Mouse (Mus musculus): ENCODE measurements around the gene Dpf3. TPM values are rescaled to one million over a fixed set of nuclear protein-coding genes. Genes with fewer than 3 reads are reported as not detected.

Gene Dpf3
- polyA plus RNA-seq, 1 experiment: 3.8 TPM

DNA sequence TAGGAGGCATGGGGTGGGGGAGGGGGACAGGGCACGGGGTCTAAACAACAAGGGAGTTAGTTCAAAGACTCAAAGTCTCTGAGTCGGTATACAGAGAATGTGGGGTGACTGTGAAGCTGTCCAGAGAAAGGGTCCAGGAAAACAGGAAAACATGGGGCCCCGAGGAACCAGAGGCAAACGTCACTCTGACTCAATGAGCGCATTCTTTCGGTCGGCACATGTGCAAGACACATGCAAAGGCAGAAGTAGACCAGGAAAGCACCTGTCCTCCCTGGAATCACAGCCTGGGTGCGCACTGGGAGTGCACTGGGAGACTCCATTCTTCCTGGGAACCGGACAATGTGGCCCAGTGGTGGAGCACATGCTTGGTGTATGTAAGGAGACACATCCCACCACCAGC is 59.5 kb downstream of the Dpf3 start:
- Histone ChIP-seq H3K27ac (ENCODE audit: insufficient read depth, low read length) (no peak overlapping the region), H3K4me1 (ENCODE audit: control insufficient read depth, insufficient read depth, low read length) (0 out of 2 replicates have a peak, but pooled peaks cover 1% of the 10 kb centered on the region), H3K4me3 (ENCODE audit: insufficient read depth, low read length) (no peak overlapping the region)
- no peak for TF ChIP-seq CTCF (IDR thresholded peaks at IDR 0.05; ENCODE audit: extremely low read depth, insufficient read depth, low read length)
- TF ChIP-seq POLR2A (IDR thresholded peaks at IDR 0.05; ENCODE audit: extremely low read depth, insufficient read depth, low read length): no peak

DNA sequence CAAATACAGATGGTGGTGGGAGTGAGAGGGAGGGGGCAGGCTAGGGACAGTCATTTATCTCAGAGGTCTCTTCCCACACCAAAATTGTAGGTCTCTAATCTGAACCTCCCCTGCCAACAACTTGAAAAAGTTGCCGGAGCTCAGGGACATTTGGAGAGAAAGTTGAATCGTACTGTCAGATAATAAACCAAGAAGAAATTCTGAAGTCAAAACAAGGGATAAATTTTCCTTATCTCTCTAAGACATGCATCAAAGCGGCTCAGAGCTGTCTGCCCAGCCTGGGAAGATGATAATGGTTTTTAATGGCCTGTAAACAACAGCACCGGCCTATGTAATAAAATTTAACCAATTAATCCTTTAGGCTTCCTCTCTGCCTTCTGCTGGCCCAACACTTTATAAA is 59.9 kb downstream of the Dpf3 start:
- no peak overlapping the region for H3K27ac ChIP-seq (ENCODE audit: insufficient read depth, low read length)
- H3K4me3 ChIP-seq (ENCODE audit: insufficient read depth, low read length): no peak overlapping the region
- TF ChIP-seq POLR2A (IDR thresholded peaks at IDR 0.05; ENCODE audit: extremely low read depth, insufficient read depth, low read length) (no peak), CTCF (IDR thresholded peaks at IDR 0.05; ENCODE audit: extremely low read depth, insufficient read depth, low read length) (no peak)

DNA sequence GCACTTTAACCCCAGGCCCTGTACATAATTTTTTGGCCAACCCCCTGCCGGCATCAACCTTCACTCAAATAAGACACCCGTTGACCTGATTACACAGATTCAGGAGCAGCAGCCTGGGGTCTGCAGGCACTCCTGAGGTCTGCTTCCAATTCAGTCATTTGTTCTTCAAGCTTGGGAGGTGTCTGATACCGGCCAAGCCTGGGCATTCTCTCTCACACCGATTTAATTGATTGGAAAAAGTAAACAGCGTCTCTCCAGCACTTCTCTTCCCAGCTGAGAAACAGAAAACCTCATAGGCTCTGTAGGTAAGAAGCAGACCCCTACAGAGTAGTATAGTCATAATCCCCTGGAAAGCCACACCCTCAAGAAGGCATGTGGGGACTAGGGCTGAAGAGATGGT is 61.2 kb downstream of the Dpf3 start:
- Histone ChIP-seq H3K4me1 (ENCODE audit: control insufficient read depth, insufficient read depth, low read length) (0 out of 2 replicates have a peak, but pooled peaks cover 1% of the 10 kb centered on the region), H3K27ac (ENCODE audit: insufficient read depth, low read length) (no peak overlapping the region), H3K4me3 (ENCODE audit: insufficient read depth, low read length) (no peak overlapping the region)
- TF ChIP-seq POLR2A (IDR thresholded peaks at IDR 0.05; ENCODE audit: extremely low read depth, insufficient read depth, low read length) (no peak), CTCF (IDR thresholded peaks at IDR 0.05; ENCODE audit: extremely low read depth, insufficient read depth, low read length) (no peak)

More for the DNA sequence above, 59.9 kb downstream of the Dpf3 start:
- 0 out of 2 replicates have a peak, but pooled peaks cover 1% of the 10 kb centered on the region for H3K4me1 ChIP-seq (ENCODE audit: control insufficient read depth, insufficient read depth, low read length)

DNA sequence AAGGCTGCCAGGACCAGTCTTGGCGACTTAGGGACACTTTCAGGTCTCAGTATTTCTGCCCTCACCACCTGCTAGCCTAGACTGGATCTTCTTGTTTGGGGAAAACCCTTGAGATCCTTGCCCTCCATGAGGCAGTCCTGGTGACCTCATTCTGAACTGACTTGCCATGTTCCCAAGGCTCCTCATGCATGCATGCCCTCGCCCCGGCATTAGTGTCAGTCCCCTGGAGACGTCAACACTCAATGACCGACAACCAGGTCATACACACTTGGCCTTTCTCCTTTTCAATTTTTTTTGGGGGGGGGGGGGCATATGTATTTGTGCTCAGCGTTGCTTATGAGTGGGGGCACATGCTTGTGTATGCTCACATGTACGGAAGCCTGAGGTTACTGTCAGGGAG is 61.8 kb downstream of the Dpf3 start:
- no peak overlapping the region for H3K27ac ChIP-seq (ENCODE audit: insufficient read depth, low read length)
- no peak for TF ChIP-seq CTCF (IDR thresholded peaks at IDR 0.05; ENCODE audit: extremely low read depth, insufficient read depth, low read length)
- no peak for TF ChIP-seq POLR2A (IDR thresholded peaks at IDR 0.05; ENCODE audit: extremely low read depth, insufficient read depth, low read length)

DNA sequence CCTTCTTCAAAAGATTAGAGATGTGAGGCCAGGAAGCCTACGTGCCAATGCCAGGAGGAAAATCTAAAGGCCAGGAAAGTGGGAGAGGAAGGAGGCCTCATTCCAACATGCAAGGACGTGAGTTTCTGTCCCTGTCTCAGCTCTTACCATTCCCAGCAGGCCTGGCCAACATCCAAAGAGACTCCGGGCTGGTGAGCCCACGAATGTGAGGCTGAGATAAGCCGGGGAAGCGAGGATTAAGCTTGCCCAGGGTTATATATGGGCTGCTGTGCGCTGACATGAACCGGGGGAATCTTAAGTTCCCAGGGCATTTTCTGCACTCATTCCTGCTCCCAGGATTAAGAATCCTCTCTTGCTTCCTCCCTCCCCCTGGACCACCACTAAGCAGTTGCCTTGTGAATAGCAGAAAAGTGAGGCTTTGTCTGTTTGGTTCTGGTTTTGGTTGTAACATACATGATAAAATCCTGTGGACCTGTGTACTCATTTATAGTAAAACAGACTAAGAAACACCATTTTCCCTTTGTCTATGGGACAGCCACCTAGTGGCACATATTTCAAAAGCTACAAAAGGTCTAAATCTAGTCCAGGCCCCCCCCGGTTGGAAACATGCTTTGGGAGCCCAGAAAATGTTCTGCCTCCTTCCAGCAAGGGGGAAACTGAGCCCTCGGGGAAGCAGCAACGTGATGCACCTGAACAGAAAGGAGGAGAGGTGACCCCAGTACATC is 62.6 kb downstream of the Dpf3 start:
- Histone ChIP-seq H3K4me1 (ENCODE audit: control insufficient read depth, insufficient read depth, low read length) (0 out of 2 replicates have a peak, but pooled peaks cover 1% of the 10 kb centered on the region), H3K4me3 (ENCODE audit: insufficient read depth, low read length) (no peak overlapping the region), H3K27ac (ENCODE audit: insufficient read depth, low read length) (no peak overlapping the region)
- no peak for TF ChIP-seq POLR2A (IDR thresholded peaks at IDR 0.05; ENCODE audit: extremely low read depth, insufficient read depth, low read length)
- TF ChIP-seq CTCF (IDR thresholded peaks at IDR 0.05; ENCODE audit: extremely low read depth, insufficient read depth, low read length): no peak

More for the DNA sequence above, 61.8 kb downstream of the Dpf3 start:
- H3K4me3 ChIP-seq (ENCODE audit: insufficient read depth, low read length): no peak overlapping the region
- 0 out of 2 replicates have a peak, but pooled peaks cover 1% of the 10 kb centered on the region for H3K4me1 ChIP-seq (ENCODE audit: control insufficient read depth, insufficient read depth, low read length)

DNA sequence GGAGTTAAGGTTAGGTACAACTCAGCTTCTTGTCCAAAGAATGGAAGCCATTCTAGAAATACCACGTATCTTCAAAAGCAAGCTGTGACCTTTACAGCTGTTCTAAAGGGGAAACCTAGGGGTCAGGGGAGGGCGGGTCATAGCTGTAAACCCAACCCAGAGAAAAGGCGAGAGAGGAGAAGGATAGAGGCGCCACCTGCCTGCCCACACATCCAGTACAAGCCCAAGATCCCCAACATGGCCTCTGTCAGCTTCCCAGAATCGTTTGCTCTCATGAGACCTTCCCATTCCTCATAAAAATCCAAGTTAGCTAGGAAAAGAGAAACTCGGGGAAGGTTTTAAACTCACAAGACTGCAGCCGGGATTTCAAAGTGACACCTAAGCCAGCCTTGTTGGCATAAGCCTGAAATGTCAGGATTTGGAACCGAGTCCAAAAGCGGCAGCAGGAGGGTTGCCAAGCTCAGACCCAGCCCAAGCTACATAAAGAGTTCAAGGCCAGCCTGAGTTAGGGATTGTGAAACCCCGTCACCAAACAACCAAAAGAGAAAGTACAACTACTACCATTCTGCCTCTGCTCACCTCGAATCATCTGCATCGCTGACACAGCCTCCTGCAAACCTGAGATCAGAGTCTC is 63.3 kb downstream of the Dpf3 start:
- TF ChIP-seq POLR2A (IDR thresholded peaks at IDR 0.05; ENCODE audit: extremely low read depth, insufficient read depth, low read length) (no peak), CTCF (IDR thresholded peaks at IDR 0.05; ENCODE audit: extremely low read depth, insufficient read depth, low read length) (no peak)
- H3K4me1 ChIP-seq (ENCODE audit: control insufficient read depth, insufficient read depth, low read length): 0 out of 2 replicates have a peak, but pooled peaks cover 1% of the 10 kb centered on the region
- H3K4me3 ChIP-seq (ENCODE audit: insufficient read depth, low read length): no peak overlapping the region
- H3K27ac ChIP-seq (ENCODE audit: insufficient read depth, low read length): no peak overlapping the region

DNA sequence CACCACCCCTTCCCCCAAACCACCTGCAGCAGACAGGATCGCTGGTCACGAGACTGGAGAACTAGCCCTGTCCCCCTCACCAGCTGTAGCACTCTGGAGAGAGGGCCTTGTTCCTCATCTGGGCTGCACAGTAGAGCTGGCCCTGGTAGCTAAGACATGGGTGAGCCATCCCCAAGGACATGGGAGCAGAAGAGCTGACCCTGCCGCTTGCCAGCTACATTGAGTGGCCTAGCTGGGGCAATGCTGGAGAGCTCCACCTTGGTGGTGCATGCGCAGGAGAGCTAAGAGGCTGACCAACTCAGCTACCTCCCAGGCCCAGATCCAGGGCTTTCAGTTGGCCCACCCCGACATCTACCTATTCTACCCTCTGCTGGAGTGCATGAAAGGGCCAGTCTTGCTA is 67.2 kb downstream of the Dpf3 start:
- Histone ChIP-seq H3K4me1 (ENCODE audit: control insufficient read depth, insufficient read depth, low read length) (0 out of 2 replicates have a peak, but pooled peaks cover 1% of the 10 kb centered on the region), H3K27ac (ENCODE audit: insufficient read depth, low read length) (no peak overlapping the region), H3K4me3 (ENCODE audit: insufficient read depth, low read length) (no peak overlapping the region)
- TF ChIP-seq CTCF (IDR thresholded peaks at IDR 0.05; ENCODE audit: extremely low read depth, insufficient read depth, low read length) (no peak), POLR2A (IDR thresholded peaks at IDR 0.05; ENCODE audit: extremely low read depth, insufficient read depth, low read length) (no peak)

DNA sequence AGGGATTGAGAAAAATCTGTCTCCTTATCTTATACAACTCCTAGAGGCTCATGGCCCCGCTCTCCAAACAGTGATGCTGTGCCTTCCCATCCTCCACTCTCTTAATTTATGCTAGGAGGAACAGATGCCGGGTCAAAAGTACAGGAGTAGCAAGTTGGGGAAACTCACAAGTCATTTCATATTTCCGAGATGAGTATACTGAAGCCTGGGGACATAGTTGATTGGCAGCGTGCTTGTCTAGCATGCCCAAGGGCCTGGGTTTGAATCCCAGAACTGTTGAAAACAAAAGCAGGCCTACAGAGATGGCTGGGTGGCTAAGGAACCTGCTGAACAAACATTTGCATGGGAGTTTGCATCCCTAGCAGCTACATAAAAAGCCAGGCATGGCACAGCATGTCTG is 72.3 kb downstream of the Dpf3 start:
- Histone ChIP-seq H3K4me3 (ENCODE audit: insufficient read depth, low read length) (no peak overlapping the region), H3K4me1 (ENCODE audit: control insufficient read depth, insufficient read depth, low read length) (peaks cover 8% of the 10 kb centered on the region; the same call in 1 of the 2 replicates), H3K27ac (ENCODE audit: insufficient read depth, low read length) (no peak overlapping the region)
- no peak for TF ChIP-seq CTCF (IDR thresholded peaks at IDR 0.05; ENCODE audit: extremely low read depth, insufficient read depth, low read length)
- no peak for TF ChIP-seq POLR2A (IDR thresholded peaks at IDR 0.05; ENCODE audit: extremely low read depth, insufficient read depth, low read length)

DNA sequence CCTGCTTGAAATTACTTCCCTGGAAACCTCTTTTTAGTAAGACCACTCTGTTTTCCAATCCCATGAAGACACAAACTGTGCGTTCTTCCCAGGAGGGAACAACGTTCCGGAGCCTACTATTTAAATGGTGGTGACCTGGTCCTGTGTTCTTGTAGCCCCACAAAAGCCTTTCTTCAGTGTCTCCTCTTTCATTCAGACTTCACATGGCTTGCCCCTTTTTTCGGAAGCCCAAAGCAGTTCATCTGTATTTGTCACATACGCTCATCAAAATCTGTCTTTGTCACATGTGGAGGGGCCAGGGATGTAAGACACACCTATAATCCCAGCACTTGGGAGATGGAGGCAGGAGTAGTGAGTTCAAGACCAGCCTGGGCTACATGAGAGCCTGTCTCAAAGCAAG is 73.8 kb downstream of the Dpf3 start:
- Histone ChIP-seq H3K4me1 (ENCODE audit: control insufficient read depth, insufficient read depth, low read length) (peaks cover 8% of the 10 kb centered on the region; the same call in 1 of the 2 replicates), H3K27ac (ENCODE audit: insufficient read depth, low read length) (no peak overlapping the region), H3K4me3 (ENCODE audit: insufficient read depth, low read length) (no peak overlapping the region)
- no peak for TF ChIP-seq CTCF (IDR thresholded peaks at IDR 0.05; ENCODE audit: extremely low read depth, insufficient read depth, low read length)
- no peak for TF ChIP-seq POLR2A (IDR thresholded peaks at IDR 0.05; ENCODE audit: extremely low read depth, insufficient read depth, low read length)
